Mouse (Mus musculus) C2C12 (cell line): ENCODE measurements around the gene Slc26a8.

Experiments
- CTCF ChIP-seq: IDR thresholded peaks from one replicate; pipeline ENCODE4 v1.5.1; 2011; ENCODE audit not compliant: control insufficient read depth, insufficient read depth, insufficient read length
- FOSL1 ChIP-seq: IDR thresholded peaks from one replicate; pipeline ENCODE4 v1.8.0; 2011; ENCODE audit warnings: mild to moderate bottlenecking, low read length; ENCODE audit not compliant: poor library complexity, insufficient read depth, severe bottlenecking
- MAX ChIP-seq: IDR thresholded peaks from one replicate; pipeline ENCODE4 v1.6.1; 2011; ENCODE audit warnings: mild to moderate bottlenecking, control low read depth
- MYOD1 ChIP-seq: IDR thresholded peaks from one replicate; pipeline ENCODE4 v1.6.1; 2011; ENCODE audit warnings: low read depth; ENCODE audit not compliant: control insufficient read depth, insufficient read length
- MYOG ChIP-seq: IDR thresholded peaks from one replicate; pipeline ENCODE4 v1.6.1; 2011; ENCODE audit not compliant: control insufficient read depth, insufficient read length; ENCODE audit errors: extremely low read depth
- USF1 ChIP-seq: IDR thresholded peaks from one replicate; pipeline ENCODE4 v1.6.1; 2011; ENCODE audit warnings: low read depth, mild to moderate bottlenecking, control low read depth, moderate library complexity

DNA sequence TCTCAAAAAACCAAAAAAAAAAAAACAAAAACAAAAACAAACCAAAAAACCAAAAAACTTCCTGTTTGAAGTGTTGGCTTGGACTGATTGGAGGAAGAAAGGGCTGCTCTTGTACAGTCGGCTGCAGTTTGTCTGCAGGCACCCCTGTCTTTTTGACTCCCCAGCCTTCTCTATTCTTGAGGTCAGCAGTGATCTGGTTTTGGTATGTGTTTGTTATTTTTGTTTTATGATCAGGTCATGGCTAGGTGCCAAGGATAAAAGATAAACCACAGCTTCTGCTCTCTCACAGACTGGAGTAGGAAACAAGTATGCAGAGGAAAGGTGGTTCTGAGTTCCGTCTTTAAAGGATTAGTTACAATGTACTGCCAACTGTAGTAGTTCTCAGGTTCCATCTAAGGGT is 12.6 kb upstream of the Slc26a8 start:
- TF ChIP-seq CTCF: no peak
- TF ChIP-seq MAX: no peak
- no peak for TF ChIP-seq USF1
- TF ChIP-seq MYOD1: no peak
- no peak for TF ChIP-seq MYOG
- TF ChIP-seq FOSL1: no peak
